Mouse (Mus musculus): ENCODE measurements around the gene Olfr506.

DNA sequence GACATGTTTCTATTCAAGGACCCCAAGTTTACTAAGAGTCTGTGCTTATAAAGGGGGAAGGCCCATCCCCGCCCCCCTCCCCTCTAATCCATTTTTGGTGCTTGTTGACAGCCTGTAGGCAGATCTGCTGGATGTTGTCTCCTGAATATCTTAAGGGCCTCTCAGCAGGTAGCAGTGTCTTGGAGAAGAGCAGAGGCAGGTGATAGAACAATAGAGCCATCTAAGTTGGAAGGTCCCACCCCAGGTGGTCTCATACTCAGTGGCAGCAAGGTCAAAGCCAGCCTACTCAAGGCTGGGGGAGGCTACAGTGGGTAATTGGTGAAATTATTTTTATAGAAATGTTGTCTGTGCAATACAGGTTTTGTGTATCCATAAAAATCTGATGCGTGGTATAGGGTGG lies 3.5 kb downstream of the Olfr506 start:
- no peak for TF ChIP-seq POLR2A (IDR thresholded peaks at IDR 0.05; ENCODE audit: low read depth, low read length)
- TF ChIP-seq CTCF (IDR thresholded peaks at IDR 0.05; ENCODE audit: borderline replicate concordance, insufficient read depth, low read length), result no peak

Measured in embryonic fibroblast, embryonic 13.5 days (primary cell).